Mouse (Mus musculus) mesoderm, embryonic 11.5 days (tissue): ENCODE data around the gene Scyl2.

Source experiments
- DNase-seq: peaks from one replicate; pipeline ENCODE4 v3.0.0-alpha.2; 2012; ENCODE audit warnings: low read depth, low spot score

Scyl2 gene

DNA sequence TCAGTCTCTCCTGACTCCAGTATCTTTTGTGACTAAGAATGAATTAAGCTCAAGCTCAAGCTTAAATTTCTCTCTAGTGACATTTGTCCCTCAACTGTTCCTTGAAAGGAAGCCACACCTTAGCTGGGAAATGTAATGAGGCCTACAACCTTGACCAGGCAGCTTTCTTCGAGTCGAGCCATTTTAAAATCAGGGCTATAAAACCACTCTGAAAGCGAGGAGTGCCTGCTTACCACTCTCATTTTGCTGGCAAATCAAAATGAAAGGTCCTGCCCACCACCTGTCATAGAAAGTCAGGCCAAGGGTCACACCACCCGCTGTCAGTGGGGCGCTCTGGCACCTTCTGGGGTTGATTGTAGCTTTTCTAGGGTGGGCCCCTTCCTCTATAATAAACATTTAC, 90.2 kb downstream of the Scyl2 start:
- DNase-seq, result no peak

DNA sequence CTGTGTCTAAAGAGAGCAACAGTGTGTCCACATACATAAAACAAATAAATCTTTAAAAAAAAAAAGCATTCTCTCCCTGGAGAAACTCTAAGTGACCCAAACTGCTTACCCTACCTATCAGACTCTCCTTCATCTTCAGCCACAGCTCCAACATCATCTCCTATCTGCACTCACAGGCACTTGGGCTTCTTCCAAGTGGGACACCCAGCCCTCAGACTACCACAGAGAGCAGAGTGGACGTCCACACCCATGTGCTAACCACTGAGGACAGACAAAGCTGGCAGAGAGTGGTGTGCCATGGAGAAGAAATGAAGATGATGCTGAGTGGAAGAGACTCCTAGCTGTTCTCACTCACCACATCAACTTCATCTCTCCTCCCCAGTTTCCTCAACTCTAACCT, 90.6 kb downstream of the Scyl2 start:
- DNase-seq, result no peak

DNA sequence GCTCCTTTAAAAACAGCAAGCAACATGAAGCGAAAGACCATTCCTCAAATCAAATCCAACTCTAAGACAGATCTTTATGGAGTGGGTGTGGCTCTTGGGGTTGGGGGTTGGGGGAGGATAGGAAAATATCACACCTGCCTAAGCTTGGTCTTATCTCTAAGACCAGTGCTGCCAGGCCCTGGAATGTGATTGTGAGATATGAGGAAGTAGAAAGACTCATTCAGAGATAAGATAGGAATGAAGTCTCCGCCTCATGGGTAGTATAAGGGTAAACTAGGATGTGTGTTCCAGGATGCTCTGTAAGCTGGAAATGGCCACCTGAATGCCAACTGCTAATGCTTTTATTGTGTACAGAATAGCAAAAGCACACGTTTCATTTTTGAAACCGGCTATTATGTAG, 91.8 kb downstream of the Scyl2 start:
- no peak for DNase-seq

DNA sequence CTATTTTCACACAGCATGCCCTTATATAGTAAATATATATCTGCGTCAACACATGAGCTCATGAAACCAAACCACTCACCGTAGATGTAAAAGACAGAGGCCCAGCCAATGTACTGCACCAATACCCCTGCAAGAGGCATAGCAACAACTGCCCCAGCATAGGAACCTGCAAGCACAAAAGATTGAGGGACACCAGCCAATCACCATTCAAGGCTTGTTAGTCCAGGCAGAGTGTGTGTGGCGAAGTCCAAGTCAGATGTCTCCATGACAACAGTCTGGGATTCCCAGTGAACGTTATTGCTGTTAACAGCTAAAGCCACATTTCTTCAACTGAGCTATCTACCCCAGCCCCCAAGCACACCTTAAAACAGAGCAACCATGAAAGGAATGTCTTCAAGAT, 93.3 kb downstream of the Scyl2 start:
- DNase-seq, result peak; percentile 14

DNA sequence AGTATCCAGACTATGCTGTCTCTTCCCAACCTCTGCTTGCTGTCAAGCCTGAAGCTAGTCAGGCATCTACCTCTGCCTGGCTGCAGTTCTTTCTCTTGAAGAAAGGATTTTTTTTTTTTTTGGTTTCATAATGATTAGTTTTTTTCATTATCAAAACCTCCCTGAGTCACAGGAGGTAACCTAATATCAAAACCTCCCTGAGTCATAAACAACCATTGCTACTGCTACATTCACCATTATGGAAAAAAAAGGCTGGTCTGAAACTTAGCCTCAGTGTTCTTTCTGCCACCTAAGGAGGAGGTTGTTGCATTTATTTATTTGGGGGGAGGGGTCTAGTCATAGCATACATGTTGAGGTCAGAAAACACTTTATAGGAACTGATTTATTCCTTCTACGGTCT, 96.2 kb downstream of the Scyl2 start:
- no peak for DNase-seq
